Mouse (Mus musculus): Measurements from ENCODE around the gene Lgi4.

Lgi4 gene

GRCm38 (mm10) chr7:31107781-31108180 lies 48.6 kb downstream of the Lgi4 start:
- DNase-seq (ENCODE audit: low spot score) = no peak

GRCm38 (mm10) chr7:31109091-31109490 lies 49.9 kb downstream of the Lgi4 start:
- DNase-seq (ENCODE audit: low spot score) = no peak

- DNase-seq (ENCODE audit: low spot score) = no peak
These were observed 50.7 kb downstream of the Lgi4 start for GRCm38 (mm10) chr7:31109796-31110195.

GRCm38 (mm10) chr7:31110861-31111385 lies 51.8 kb downstream of the Lgi4 start:
- no peak for DNase-seq (ENCODE audit: low spot score)

- DNase-seq (ENCODE audit: low spot score) = no peak
These were observed 52.9 kb downstream of the Lgi4 start for GRCm38 (mm10) chr7:31112036-31112435.

GRCm38 (mm10) chr7:31113800-31114199 lies 54.7 kb downstream of the Lgi4 start:
- DNase-seq (ENCODE audit: low spot score) = no peak

- DNase-seq (ENCODE audit: low spot score) = no peak
These were observed 55.5 kb downstream of the Lgi4 start for GRCm38 (mm10) chr7:31114646-31115045.

- no peak for DNase-seq (ENCODE audit: low spot score)
These were observed 56.0 kb downstream of the Lgi4 start, which contains the start of gene Hpn for GRCm38 (mm10) chr7:31115182-31115581. Gene Hpn (minus strand): TSS chr7:31115290.

- DNase-seq (ENCODE audit: low spot score) = no peak
These were observed 56.5 kb downstream of the Lgi4 start for GRCm38 (mm10) chr7:31115587-31116043.

GRCm38 (mm10) chr7:31116721-31117145 lies 57.6 kb downstream of the Lgi4 start:
- no peak for DNase-seq (ENCODE audit: low spot score)

- DNase-seq (ENCODE audit: low spot score) = no peak
These were observed 58.3 kb downstream of the Lgi4 start for GRCm38 (mm10) chr7:31117465-31117864.

- DNase-seq (ENCODE audit: low spot score) = no peak
These were observed 59.3 kb downstream of the Lgi4 start for GRCm38 (mm10) chr7:31118486-31118885.

- no peak for DNase-seq (ENCODE audit: low spot score)
These were observed 60.4 kb downstream of the Lgi4 start for GRCm38 (mm10) chr7:31119556-31119955.
